Mouse (Mus musculus) bone marrow, adult 2 months (tissue): Measurements from ENCODE around the gene Zfp626. TPM values are rescaled to one million over a fixed set of nuclear protein-coding genes. Genes with fewer than 3 reads are reported as not detected.
"Not testable (repeated sequence)": the region's sequence is repeated elsewhere in the genome, so short reads cannot be mapped to it uniquely, and the experiment has no call there.

Source experiments
- H3K27ac ChIP-seq: fragments of 200-500 bp; 2 replicates; pipeline ENCODE4 v1.5.1; 2012; ENCODE audit warnings: low read depth, mild to moderate bottlenecking, control low read depth, inconsistent platforms, low read length; ENCODE audit not compliant: control insufficient read depth, poor library complexity, insufficient read depth
- H3K4me1 ChIP-seq: fragments of 200-500 bp; 2 replicates; pipeline ENCODE4 v1.6.1; 2011; ENCODE audit warnings: low read length; ENCODE audit not compliant: control insufficient read depth, insufficient read depth
- H3K4me3 ChIP-seq: fragments of 200-500 bp; replicated peaks from 2 replicates; pipeline ENCODE3; 2011; ENCODE audit warnings: mild to moderate bottlenecking, low read depth, low read length, control low read depth; ENCODE audit not compliant: control insufficient read depth
- CTCF ChIP-seq: fragments of 200-500 bp; IDR thresholded peaks from 2 replicates; pipeline ENCODE4 v1.5.1; 2011; ENCODE audit warnings: low read length, control low read depth; ENCODE audit not compliant: control insufficient read depth, insufficient read depth
- POLR2A ChIP-seq: fragments of 200-500 bp; IDR thresholded peaks from 2 replicates; pipeline ENCODE4 v1.6.1; 2011; ENCODE audit warnings: low read depth, mild to moderate bottlenecking, control low read depth, low read length, borderline replicate concordance; ENCODE audit not compliant: control insufficient read depth
- WGBS: fragments of 180-500 bp; shearing (Covaris S2); methylation state at CpG from one replicate; pipeline ENCODE4 v1.1.7; 2018; 5-methylcytosine and 5-hydroxymethylcytosine counted together
- polyA plus RNA-seq: library from polyadenylated mRNA; stranded (reverse); fragments of >200 nt; gene quantifications from 2 replicates; pipeline ENCODE4 v1.2.4, GENCODE M21; 2011; ENCODE audit warnings: low replicate concordance; ENCODE audit not compliant: missing spikeins, insufficient read depth, insufficient read length

The Zfp626 gene
- 2.0 and 3.8 TPM in 2 replicates for polyA plus RNA-seq

DNA sequence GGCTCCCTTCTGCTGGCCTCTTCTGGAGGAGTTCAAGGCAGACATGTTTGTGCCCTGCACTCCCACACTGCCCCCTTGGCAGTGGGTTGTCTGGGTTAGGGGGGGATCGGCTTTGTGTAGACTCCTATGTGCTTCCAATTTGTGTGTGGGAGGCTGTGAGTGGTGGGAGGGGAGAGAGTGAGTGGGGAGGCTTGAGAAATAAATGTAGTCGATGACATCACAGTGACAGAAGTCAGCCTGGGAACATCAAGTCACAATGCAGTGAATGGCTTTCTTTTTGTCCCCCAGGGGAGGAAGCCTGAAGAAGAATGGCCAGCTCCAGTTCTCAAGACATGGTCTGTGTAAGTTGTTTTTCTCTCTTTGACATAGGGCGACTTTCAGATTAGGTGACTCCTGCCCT, at the start of gene Zfp626:
Gene Zfp626, plus strand, starts transcription at position 301 of the 400 bp plus-strand sequence.
- WGBS: 86% methylated on average over 3 of the region's 3 CpGs
- not testable (repeated sequence) for H3K4me3 ChIP-seq, H3K27ac ChIP-seq, H3K4me1 ChIP-seq

DNA sequence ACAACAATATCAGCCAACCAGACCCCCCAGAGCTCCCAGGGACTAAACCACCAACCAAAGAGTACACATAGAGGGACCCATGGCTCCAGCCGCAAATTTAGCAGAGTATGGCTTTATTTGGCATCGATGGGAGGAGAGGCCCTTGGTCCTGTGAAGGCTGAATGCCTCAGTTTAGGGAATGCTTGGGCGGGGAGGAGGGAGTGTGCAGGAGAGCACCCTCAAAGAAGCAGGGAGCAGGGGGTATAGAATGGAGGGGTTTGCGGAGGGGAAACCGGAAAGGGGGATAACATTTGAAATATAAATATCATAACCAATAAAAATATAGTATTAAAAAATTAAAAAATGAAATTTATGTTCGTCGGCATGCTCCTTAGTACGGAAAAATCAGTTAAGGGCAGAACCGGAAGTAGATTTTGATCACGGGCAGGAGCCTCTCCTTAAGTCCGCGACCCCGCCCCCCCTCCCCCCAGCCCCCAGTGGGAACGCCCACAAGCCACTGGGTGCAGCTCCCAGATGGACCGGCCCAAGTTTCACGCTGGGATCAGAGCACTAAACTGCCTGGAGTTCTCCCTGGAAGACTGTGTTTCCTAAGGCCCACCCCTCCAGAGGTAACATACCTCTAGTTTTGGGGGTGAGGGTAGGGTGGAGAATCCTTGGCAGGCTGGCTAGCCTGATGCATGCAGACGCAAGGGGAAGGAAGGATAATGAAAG, 41.7 kb upstream of the Zfp626 start:
- no peak overlapping the region for H3K27ac ChIP-seq
- TF ChIP-seq POLR2A: no peak
- TF ChIP-seq CTCF: no peak
- 10% methylated on average over 17 of the region's 17 CpGs for WGBS
- no peaks in the 10 kb centered on the region for H3K4me1 ChIP-seq
- no peak overlapping the region for H3K4me3 ChIP-seq

DNA sequence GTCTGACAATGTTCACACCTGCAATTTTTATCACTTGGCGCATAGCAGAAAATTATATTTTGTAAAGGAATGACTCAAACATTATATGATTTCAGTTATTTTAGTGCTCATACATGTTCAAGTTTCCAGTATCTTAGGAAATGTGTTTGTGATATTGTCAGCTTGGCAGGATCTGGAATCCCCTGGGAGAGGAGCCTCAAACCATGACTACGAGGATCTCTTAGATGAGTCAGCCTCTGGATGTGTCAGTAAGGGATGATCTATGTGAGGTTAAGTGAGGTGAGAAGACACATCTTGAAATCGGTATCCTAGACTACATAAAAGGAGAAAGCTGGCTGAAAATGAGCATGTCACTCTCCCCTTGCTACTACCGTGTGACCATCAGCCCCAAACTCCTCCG, 17.7 kb upstream of the Zfp626 start:
- TF ChIP-seq POLR2A (no peak), CTCF (no peak)
- 83% methylated on average over 5 of the region's 5 CpGs for WGBS

DNA sequence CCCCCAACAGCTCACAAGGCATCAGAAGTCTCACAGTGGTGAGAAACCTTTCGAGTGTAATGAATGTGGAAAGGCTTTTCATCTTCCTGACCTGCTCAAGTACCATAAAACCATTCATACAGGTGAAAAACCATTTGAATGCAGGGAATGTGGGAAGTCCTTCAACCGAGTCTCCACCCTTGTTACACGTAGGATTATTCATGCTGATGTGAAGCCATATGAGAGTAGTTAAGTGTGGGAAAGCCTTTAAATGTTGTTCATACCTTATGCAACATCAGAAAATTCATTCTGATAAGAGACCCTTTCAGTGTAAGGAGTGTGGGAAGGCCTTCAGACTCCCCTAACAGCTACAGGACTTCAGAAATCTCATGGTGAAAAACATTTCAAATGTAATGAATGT, 13.1 kb upstream of the Zfp626 start:
- not testable (repeated sequence) for H3K4me3 ChIP-seq, H3K4me1 ChIP-seq, H3K27ac ChIP-seq
- WGBS: 39% methylated on average over 3 of the region's 3 CpGs

More for the DNA sequence above, 17.7 kb upstream of the Zfp626 start:
- no peak overlapping the region for H3K27ac ChIP-seq
- H3K4me3 ChIP-seq: no peak overlapping the region
- no peaks in the 10 kb centered on the region for H3K4me1 ChIP-seq

DNA sequence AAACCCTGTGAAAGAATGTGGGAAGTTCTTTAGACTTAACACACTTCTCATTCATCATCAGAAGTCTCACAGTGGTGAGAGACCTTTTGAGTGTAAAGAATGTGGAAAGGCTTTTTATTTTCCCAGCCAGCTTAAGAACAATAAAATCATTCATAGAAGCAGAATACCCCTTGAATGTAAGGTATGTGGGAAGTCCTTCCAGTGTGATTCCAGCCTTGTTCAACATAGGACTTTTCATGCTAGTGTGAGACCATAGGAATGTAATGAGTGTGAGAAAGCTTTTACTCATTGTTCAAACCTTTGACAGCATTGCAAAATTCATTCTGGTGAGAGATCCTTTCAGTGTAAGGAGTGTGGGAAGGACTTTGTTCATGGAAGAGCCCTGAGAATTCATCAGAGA, 12.4 kb upstream of the Zfp626 start:
- Histone ChIP-seq H3K27ac (no peak overlapping the region), H3K4me1 (no peaks in the 10 kb centered on the region), H3K4me3 (no peak overlapping the region)
- no peak for TF ChIP-seq POLR2A
- TF ChIP-seq CTCF: no peak

DNA sequence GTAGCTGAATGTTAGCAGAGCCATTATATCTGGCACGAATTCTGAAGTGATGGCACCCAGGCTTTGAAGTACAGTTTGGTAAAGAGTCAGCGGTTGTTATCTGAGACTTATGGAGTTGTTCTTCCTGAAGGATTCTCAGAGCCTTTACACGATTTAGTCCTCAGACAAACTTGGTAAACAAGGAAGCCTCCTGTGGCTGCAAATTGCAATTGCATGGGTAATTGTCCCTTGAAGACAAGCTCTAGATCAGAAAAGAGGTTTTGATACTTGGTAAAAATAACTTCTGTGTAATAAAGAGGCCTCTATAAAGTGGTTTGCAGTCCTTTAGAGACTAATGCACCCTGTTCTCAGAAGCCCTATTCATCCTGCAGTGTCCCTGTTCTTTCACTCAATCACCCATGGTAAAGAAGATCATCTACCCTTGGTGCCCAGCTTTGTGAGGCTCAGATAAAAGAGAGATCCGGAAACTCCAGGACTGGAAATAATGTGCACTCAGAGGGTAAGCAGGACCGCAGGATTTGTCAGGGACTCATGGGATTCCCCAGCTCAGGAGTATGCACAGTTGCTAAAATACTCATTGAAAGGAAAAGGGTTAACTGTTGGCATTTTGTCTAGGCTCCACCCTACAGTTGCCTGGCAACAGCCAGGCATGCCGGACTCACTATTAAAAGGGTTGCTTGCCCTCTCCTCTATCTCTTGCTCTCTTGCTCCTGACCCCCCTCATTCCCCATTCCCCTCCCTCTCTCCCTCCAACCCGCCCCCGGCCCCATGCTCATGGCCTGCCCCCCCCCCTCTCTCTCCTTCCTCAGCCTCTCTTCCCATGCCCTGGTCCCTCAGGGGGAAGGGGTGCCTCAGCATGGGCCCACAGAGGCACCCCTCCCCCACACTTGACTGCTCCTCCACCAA, 8.8 kb upstream of the Zfp626 start:
- WGBS: 52% methylated on average over 8 of the region's 8 CpGs
- TF ChIP-seq POLR2A (no peak), CTCF (no peak)
- no peak overlapping the region for H3K4me3 ChIP-seq
- no peak overlapping the region for H3K27ac ChIP-seq
- H3K4me1 ChIP-seq: no peaks in the 10 kb centered on the region

DNA sequence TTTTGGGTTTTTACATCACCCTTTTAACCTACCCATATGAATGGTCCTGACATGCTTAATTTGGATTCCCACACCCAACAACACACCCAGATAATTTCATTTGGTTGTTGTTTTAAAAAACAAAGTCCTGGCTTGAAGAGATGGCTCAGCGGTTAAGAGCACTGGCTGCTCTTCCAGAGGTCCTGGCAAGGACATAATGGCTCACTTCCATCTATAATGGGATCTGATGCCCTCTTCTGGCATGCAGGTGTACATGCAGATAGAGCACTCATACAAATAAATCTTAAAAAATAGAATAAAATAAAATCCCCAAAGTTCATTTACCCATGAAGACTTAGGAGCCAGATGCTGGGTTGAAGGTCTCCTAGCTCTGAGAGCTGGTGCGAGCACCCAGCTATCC, 5.9 kb upstream of the Zfp626 start:
- no peak for TF ChIP-seq CTCF
- TF ChIP-seq POLR2A: no peak
- Histone ChIP-seq H3K4me3 (no peak overlapping the region), H3K27ac (no peak overlapping the region), H3K4me1 (no peaks in the 10 kb centered on the region)
- WGBS: 51% methylated on average over 2 of the region's 2 CpGs

DNA sequence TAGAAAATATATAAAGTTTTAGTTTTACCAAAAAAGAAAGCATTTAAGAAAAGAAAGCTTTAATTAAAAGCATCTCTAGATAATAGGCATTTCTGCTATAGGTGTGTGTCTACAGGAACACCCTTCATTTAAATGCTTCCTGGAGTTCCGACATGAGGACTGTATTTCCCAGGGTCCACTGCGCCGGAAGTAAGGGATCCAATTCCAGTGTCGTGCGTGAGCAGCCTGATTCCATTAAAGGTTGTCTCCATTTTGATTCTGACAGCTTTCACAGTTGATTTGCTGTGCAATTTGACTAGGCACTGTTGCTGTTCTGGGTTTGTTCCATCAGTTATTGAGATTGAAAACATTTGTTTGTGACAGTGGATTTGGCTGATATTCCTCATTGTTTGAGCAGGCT, 4.0 kb upstream of the Zfp626 start:
- TF ChIP-seq POLR2A: no peak
- TF ChIP-seq CTCF: no peak
- 86% methylated on average over 5 of the region's 5 CpGs for whole genome bisulfite sequencing
- Histone ChIP-seq H3K4me1 (no peaks in the 10 kb centered on the region), H3K4me3 (no peak overlapping the region), H3K27ac (no peak overlapping the region)
